Mouse (Mus musculus) hindbrain, embryonic 13.5 days (tissue): ENCODE data around the gene Mr1. TPM values are rescaled to one million over a fixed set of nuclear protein-coding genes. Genes with fewer than 3 reads are reported as not detected.

Source experiments
- ATAC-seq: fragments of 200-750 bp; cut with Nextera tagmentation; 2 replicates; pipeline ENCODE4 v1.8.0; 2017; ENCODE audit warnings: moderate TSS enrichment; ENCODE audit not compliant: low FRiP score
- H3K27ac ChIP-seq: fragments of 300-500 bp; sonication (generic); 2 replicates; pipeline ENCODE4 v1.5.1; 2015; ENCODE audit warnings: inconsistent platforms, mild to moderate bottlenecking, moderate library complexity
- H3K27me3 ChIP-seq: fragments of 300-500 bp; sonication (generic); 2 replicates; pipeline ENCODE4 v1.6.1; 2015; ENCODE audit warnings: mild to moderate bottlenecking, inconsistent platforms
- H3K36me3 ChIP-seq: fragments of 300-500 bp; sonication (generic); 2 replicates; pipeline ENCODE4 v1.6.1; 2015; ENCODE audit warnings: mild to moderate bottlenecking, inconsistent platforms
- H3K4me1 ChIP-seq: fragments of 300-500 bp; sonication (generic); replicated peaks from 2 replicates; pipeline ENCODE4 v1.6.1; 2015; ENCODE audit warnings: inconsistent platforms
- H3K4me2 ChIP-seq: fragments of 300-500 bp; sonication (generic); 2 replicates; pipeline ENCODE4 v1.6.1; 2015; ENCODE audit warnings: inconsistent platforms, mild to moderate bottlenecking, moderate library complexity
- H3K4me3 ChIP-seq: fragments of 300-500 bp; sonication (generic); 2 replicates; pipeline ENCODE4 v1.5.1; 2015; ENCODE audit warnings: mild to moderate bottlenecking, inconsistent platforms
- H3K9ac ChIP-seq: fragments of 300-500 bp; sonication (generic); 2 replicates; pipeline ENCODE4 v1.6.1; 2015; ENCODE audit warnings: mild to moderate bottlenecking, inconsistent platforms
- H3K9me3 ChIP-seq: fragments of 300-500 bp; sonication (generic); 2 replicates; pipeline ENCODE4 v1.6.1; 2016; ENCODE audit warnings: inconsistent platforms
- WGBS: fragments of 180-500 bp; shearing (Covaris S2); methylation state at CpG from one replicate; pipeline ENCODE4 v1.1.7; 2015; 5-methylcytosine and 5-hydroxymethylcytosine counted together
- polyA plus RNA-seq: library from polyadenylated mRNA; unstranded; fragments of >200 nt; fragmentation: Nextera tagmentation; extraction: Ambion mirVana; gene quantifications from 2 replicates; pipeline ENCODE4 v1.2.1, GENCODE M21; 2015

The Mr1 gene
- polyA plus RNA-seq, 1 experiment from 2014 or later, result 2.1 TPM

DNA sequence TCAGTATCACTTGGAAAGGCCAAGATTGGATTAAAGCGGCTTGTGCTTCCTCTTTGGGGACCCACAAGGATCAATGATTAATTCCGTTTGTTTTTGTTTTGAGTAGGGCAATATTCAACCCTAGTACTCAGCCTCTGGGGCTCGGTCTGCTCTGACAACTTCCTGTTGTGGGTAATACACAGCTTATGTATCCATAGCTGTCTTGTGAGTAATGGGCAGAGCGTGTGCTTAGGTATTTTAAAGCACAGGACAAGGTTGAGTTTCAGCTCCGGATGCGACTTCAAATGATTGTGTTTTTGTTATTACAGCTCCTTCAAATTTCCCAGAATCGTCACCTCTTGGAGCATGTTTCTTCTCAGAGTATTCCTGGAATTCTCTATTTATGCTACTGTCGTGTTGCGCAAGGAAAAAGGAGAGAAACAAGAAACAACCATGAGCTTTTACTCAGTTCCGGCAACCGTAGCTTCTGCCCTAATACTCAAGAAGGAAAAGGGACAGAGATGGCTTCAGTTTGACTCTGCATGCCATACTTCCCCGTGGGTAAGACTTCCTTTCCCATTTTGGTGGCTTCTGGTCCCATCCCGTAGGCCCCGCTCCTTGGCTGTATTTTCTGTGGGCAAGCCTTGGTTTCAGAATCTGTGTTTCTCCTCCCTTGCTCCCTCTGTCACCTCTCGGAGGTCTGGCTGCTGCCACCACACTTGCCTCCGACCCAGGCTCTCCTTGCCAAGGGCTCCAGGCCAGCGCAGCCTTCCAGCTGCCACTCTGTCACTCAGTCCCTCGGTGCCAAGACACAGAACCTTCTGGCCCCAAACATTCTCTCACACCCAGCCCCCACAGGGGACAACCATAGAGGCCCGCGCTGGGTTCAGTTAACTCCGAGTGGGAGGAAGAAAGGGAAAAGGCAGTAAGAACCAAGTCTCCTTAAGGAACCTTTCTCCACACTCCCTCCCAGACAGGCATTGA lies 24.4 kb downstream of the Mr1 start:
- no peak for ATAC-seq
- H3K4me3 ChIP-seq, result no peak overlapping the region
- no peaks in the 10 kb centered on the region for H3K4me1 ChIP-seq
- H3K27me3 ChIP-seq, result no peaks in the 10 kb centered on the region
- 83% methylated on average over 21 of the region's 21 CpGs for WGBS
- no peak overlapping the region for H3K27ac ChIP-seq
- H3K9ac ChIP-seq, result no peak overlapping the region
- no peak overlapping the region for H3K4me2 ChIP-seq
- no peaks in the 10 kb centered on the region for H3K9me3 ChIP-seq
- no peaks in the 10 kb centered on the region for H3K36me3 ChIP-seq

DNA sequence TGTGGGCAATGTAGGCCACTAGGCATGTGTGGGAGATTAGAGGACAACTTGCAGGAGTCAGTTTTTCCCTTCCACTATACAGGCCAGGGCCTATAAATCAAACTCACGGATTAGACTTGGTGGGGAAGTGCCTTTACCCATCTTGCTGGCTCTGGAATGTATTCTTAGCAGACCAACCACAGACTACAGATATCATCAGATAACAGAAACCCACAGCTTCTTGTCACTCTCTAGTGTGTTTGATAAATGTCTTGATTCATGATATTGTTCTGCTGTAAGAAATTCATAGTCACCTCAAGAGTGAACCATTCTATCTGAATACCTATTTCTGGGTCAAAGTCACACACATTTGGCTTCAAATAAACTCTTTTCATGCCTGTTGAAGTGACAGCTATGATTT lies 26.9 kb downstream of the Mr1 start:
- Histone ChIP-seq H3K9me3 (no peaks in the 10 kb centered on the region), H3K4me1 (no peaks in the 10 kb centered on the region), H3K36me3 (no peaks in the 10 kb centered on the region), H3K9ac (no peak overlapping the region), H3K27me3 (no peaks in the 10 kb centered on the region), H3K4me2 (no peak overlapping the region), H3K4me3 (no peak overlapping the region), H3K27ac (no peak overlapping the region)
- WGBS, result 72% methylated on average over 1 of the region's 1 CpGs
- no peak for ATAC-seq

- Histone ChIP-seq H3K36me3 (no peaks in the 10 kb centered on the region), H3K4me3 (no peak overlapping the region), H3K27ac (no peak overlapping the region), H3K9me3 (no peaks in the 10 kb centered on the region), H3K4me2 (no peak overlapping the region), H3K9ac (no peak overlapping the region), H3K27me3 (peaks cover 9% of the 10 kb centered on the region; the same call in 1 of the 2 replicates), H3K4me1 (peaks cover 23% of the 10 kb centered on the region)
- ATAC-seq, result no peak
- 31% methylated on average over 3 of the region's 3 CpGs for WGBS
Measured at GRCm38 (mm10) chr1:155113946-155114345, 32.7 kb downstream of the Mr1 start.

GRCm38 (mm10) chr1:155112875-155113274 lies 33.7 kb downstream of the Mr1 start:
- no peaks in the 10 kb centered on the region for H3K9me3 ChIP-seq
- no peak overlapping the region for H3K9ac ChIP-seq
- H3K4me2 ChIP-seq, result no peak overlapping the region
- H3K36me3 ChIP-seq, result no peaks in the 10 kb centered on the region
- H3K4me3 ChIP-seq, result no peak overlapping the region
- peaks cover 33% of the 10 kb centered on the region for H3K4me1 ChIP-seq
- H3K27ac ChIP-seq, result no peak overlapping the region
- ATAC-seq, result no peak
- 100% methylated on average over 1 of the region's 1 CpGs for WGBS
- peaks cover 9% of the 10 kb centered on the region; the same call in 1 of the 2 replicates for H3K27me3 ChIP-seq

GRCm38 (mm10) chr1:155112118-155112517 lies 34.5 kb downstream of the Mr1 start:
- Histone ChIP-seq H3K9ac (no peak overlapping the region), H3K4me3 (no peak overlapping the region), H3K4me2 (no peak overlapping the region), H3K9me3 (no peaks in the 10 kb centered on the region), H3K4me1 (peaks cover 34% of the 10 kb centered on the region), H3K27ac (no peak overlapping the region), H3K36me3 (no peaks in the 10 kb centered on the region), H3K27me3 (peaks cover 9% of the 10 kb centered on the region; the same call in 1 of the 2 replicates)
- ATAC-seq, result no peak
- 60% methylated on average over 4 of the region's 4 CpGs for WGBS

DNA sequence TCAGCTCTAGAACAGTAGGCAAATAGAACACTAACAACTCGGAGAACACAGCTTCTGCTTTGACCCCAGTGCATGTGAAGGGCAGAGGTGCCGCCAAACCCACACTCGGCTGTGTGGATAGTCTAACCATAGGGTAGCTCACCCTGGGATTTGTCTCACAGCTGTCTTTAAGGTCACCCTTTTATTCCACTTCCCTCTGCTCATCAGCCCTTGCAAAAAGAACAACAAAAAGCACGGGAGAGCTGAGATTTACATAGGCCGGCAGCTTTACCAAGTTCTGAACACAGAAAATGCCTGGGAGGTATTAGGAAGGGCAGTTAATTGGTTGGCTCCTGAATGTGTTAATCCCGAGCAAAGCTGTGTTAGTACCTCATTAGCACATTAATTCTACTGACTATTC lies 35.1 kb downstream of the Mr1 start:
- Histone ChIP-seq H3K9ac (no peak overlapping the region), H3K36me3 (no peaks in the 10 kb centered on the region), H3K4me3 (no peak overlapping the region), H3K4me1 (peaks cover 34% of the 10 kb centered on the region), H3K4me2 (no peak overlapping the region), H3K9me3 (no peaks in the 10 kb centered on the region), H3K27ac (no peak overlapping the region), H3K27me3 (peaks cover 9% of the 10 kb centered on the region; the same call in 1 of the 2 replicates)
- 18% methylated on average over 6 of the region's 6 CpGs for WGBS
- no peak for ATAC-seq

- Histone ChIP-seq H3K27me3 (peaks cover 9% of the 10 kb centered on the region; the same call in 1 of the 2 replicates), H3K36me3 (no peaks in the 10 kb centered on the region), H3K4me3 (no peak overlapping the region), H3K9me3 (no peaks in the 10 kb centered on the region), H3K4me2 (peak overlapping the region; percentile 22; the same call in 1 of the 2 replicates), H3K9ac (peak overlapping the region; percentile 35), H3K27ac (peak overlapping the region; percentile 36), H3K4me1 (peaks cover 34% of the 10 kb centered on the region)
- no peak for ATAC-seq
- WGBS, result 25% methylated on average over 18 of the region's 18 CpGs
Measured at GRCm38 (mm10) chr1:155109387-155110350, 36.9 kb downstream of the Mr1 start.

DNA sequence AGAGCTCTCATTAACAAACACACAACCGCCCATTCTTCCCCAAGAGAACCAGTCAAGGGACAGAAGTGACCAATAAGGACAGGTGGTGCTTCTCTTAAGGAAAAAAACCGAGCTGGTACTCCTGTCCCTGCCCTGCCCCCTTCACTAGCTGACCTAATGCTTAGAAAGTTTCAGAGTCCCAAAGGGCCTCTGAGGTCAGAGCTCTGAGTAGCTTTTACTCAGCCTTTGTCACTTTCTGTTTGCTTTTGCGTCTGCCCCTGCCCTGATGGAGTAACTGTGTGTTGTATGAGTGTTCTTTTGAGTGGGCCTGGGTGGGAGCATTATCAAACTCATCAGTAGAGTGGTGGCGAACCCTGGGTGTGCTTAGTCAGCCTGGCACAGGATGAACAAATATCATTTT lies 38.2 kb downstream of the Mr1 start:
- H3K9ac ChIP-seq, result no peak overlapping the region
- H3K4me2 ChIP-seq, result no peak overlapping the region
- 38% methylated on average over 4 of the region's 4 CpGs for WGBS
- H3K9me3 ChIP-seq, result no peaks in the 10 kb centered on the region
- no peaks in the 10 kb centered on the region for H3K36me3 ChIP-seq
- no peak for ATAC-seq
- no peak overlapping the region for H3K27ac ChIP-seq
- no peak overlapping the region for H3K4me3 ChIP-seq
- H3K4me1 ChIP-seq, result peaks cover 34% of the 10 kb centered on the region
- H3K27me3 ChIP-seq, result peaks cover 9% of the 10 kb centered on the region; the same call in 1 of the 2 replicates

DNA sequence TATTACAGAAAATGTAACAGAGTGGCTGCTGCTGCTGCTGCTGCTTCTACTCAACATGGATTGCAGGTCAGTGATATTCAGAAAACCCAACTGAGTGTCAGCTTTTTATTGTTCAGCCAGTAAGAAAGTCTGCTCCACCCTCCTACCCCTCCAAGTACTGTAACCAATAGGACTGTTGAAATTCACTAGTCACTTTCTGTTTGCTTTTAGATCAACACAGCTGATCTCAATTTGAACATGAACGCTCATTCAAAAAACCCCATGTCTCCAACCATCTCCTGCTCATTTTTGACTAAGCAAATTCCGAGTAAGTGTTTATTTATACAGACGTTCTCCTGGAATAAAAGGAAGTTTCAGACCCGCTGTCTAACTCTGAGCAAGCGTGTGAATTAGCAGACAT lies 38.8 kb downstream of the Mr1 start:
- ATAC-seq, result no peak
- Histone ChIP-seq H3K4me1 (peaks cover 34% of the 10 kb centered on the region), H3K27ac (no peak overlapping the region), H3K4me2 (no peak overlapping the region), H3K36me3 (no peaks in the 10 kb centered on the region), H3K4me3 (no peak overlapping the region), H3K27me3 (peaks cover 9% of the 10 kb centered on the region; the same call in 1 of the 2 replicates), H3K9ac (no peak overlapping the region), H3K9me3 (no peaks in the 10 kb centered on the region)
- 55% methylated on average over 5 of the region's 5 CpGs for WGBS

GRCm38 (mm10) chr1:155106310-155106709 lies 40.3 kb downstream of the Mr1 start:
- Histone ChIP-seq H3K4me3 (no peak overlapping the region), H3K27me3 (0 out of 2 replicates have a peak, but pooled peaks cover 1% of the 10 kb centered on the region), H3K4me1 (peaks cover 26% of the 10 kb centered on the region), H3K9me3 (no peaks in the 10 kb centered on the region), H3K4me2 (no peak overlapping the region), H3K9ac (no peak overlapping the region), H3K27ac (no peak overlapping the region), H3K36me3 (no peaks in the 10 kb centered on the region)
- no peak for ATAC-seq
- 81% methylated on average over 1 of the region's 1 CpGs for WGBS

GRCm38 (mm10) chr1:155103991-155104390 lies 42.6 kb downstream of the Mr1 start:
- Histone ChIP-seq H3K9me3 (no peaks in the 10 kb centered on the region), H3K36me3 (no peaks in the 10 kb centered on the region), H3K27ac (no peak overlapping the region), H3K4me3 (no peak overlapping the region), H3K27me3 (no peaks in the 10 kb centered on the region), H3K4me1 (peaks cover 15% of the 10 kb centered on the region), H3K4me2 (no peak overlapping the region), H3K9ac (no peak overlapping the region)
- WGBS, result 93% methylated on average over 5 of the region's 5 CpGs
- no peak for ATAC-seq

DNA sequence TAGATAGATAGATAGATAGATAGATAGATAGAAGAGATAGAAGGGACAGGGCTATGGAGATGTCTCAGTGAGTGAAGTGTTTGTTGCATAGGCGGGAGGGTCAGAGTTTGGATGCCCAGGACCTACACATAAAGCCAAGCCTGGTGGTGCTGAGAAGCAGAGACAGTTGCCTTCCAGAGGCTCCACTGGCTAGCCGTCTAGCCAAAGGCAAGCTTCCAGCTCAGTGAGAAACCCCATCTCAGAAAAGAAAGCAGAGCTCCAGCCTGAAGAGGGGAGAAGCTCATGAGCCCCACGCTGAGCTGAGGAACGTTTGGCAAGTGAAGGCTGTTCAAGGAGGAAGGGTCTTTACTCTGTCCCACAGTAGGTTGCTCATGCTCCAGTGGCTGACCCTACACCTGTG lies 44.0 kb downstream of the Mr1 start:
- H3K27me3 ChIP-seq, result no peaks in the 10 kb centered on the region
- no peak overlapping the region for H3K4me3 ChIP-seq
- H3K9ac ChIP-seq, result no peak overlapping the region
- no peak overlapping the region for H3K4me2 ChIP-seq
- no peaks in the 10 kb centered on the region for H3K9me3 ChIP-seq
- peaks cover 6% of the 10 kb centered on the region for H3K4me1 ChIP-seq
- no peak for ATAC-seq
- no peak overlapping the region for H3K27ac ChIP-seq
- H3K36me3 ChIP-seq, result no peaks in the 10 kb centered on the region
- 69% methylated on average over 4 of the region's 4 CpGs for WGBS
